Mouse (Mus musculus) layer of hippocampus, adult 8-10 months (tissue): ENCODE measurements around the gene Tle4. TPM values are rescaled to one million over a fixed set of nuclear protein-coding genes. Genes with fewer than 3 reads are reported as not detected.

Experiments used
- DNase-seq, 2 experiments: peaks; one replicate each; pipeline ENCODE4 v3.0.0; 2022; ENCODE audit warnings: low spot score in 2 of 2
- total RNA-seq, 4 experiments: library from RNA; stranded (reverse); gene quantifications; 2 replicates each; pipeline ENCODE4 v1.2.4; 2022

Gene Tle4
- total RNA-seq, 4 experiments from 2014 or later: 42.1 to 45.0 (median 43.4) TPM

GRCm38 (mm10) chr19:14532861-14533260 lies 65.0 kb downstream of the Tle4 start:
- DNase-seq: no peak

- no peak for DNase-seq
Measured at GRCm38 (mm10) chr19:14520098-14520802, 77.6 kb downstream of the Tle4 start.

DNA sequence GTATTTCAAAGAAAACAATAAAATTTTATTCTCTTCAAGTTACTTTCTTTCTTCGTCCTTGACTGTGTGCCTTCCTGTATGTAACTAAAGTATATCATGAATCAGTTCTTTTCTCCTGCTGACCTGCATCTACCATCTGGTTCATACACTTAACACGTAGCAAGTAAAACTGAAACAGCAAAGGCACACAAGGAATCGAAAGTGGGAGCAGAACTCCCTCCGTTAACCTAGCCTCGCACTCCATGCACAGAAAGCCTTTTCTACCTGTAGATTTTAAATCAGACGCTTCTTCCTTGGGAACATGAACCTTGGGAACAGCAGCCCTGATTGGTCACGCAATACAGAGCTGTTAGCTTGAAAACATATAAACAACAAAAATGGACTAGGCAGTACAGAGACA lies 78.7 kb downstream of the Tle4 start:
- no peak for DNase-seq

- DNase-seq: no peak
Measured at GRCm38 (mm10) chr19:14518438-14519044, 79.3 kb downstream of the Tle4 start.

- no peak for DNase-seq
Measured at GRCm38 (mm10) chr19:14516420-14516819, 81.4 kb downstream of the Tle4 start.

GRCm38 (mm10) chr19:14508819-14509218 lies 89.0 kb downstream of the Tle4 start:
- DNase-seq: no peak

- no peak for DNase-seq
Measured at GRCm38 (mm10) chr19:14507911-14508310, 89.9 kb downstream of the Tle4 start.

DNA sequence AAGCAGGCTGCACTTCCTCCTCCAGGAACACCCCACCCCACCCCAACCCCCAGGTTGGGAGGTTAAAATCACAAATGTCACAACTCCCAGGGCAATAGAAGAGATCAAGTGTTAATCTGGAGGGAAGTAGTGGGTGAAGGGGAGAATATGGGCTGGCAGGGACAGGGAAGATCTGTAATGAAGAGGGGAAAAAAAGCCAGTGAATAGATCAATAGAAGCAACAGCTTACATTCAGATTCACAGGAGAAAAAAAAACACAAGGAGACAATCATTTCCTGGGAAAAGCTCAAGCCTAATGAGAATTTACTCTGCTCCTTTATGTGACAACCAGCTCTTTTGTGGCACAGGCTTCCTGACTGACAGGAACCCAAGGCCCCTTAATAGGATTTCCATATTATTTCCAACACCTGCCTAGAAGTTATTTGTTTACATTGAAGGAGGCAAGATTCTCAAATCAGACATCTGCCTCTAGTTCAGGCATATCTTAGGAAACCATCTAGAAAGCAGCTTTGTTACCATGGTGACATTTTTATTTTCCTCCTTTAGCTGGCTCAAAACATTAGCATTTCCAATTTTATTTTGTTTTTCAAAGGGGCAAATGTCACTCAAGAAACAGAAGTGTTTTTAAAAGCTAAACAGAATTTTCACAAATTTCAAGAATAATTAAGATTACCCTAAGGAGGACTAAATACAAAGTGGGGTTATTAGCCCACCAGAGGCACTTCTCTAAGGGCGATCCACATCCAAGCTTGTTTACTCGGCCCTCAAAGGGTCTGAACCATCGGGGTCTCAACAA lies 90.8 kb downstream of the Tle4 start:
- DNase-seq: no peak

- DNase-seq: no peak
Measured at GRCm38 (mm10) chr19:14505885-14506548, 91.8 kb downstream of the Tle4 start.

DNA sequence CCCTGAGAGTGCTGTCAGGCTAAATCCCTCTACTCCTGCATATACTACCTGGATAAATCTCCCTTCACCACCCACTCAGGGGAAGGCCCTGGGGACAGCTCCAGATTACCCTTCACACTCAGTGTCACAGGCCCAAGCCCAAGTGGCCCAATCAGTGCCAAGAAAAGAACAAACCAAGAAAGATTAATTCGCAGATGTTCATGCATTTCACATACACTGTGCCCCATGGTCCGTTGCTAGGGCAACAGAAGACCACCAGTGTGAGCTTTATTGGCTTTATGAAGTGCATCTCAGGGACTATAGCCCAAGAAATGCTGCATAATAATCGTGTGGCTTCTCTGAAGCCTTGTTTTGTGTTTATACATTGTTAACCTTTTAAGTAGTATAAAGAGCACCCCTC lies 92.5 kb downstream of the Tle4 start:
- DNase-seq: no peak

DNA sequence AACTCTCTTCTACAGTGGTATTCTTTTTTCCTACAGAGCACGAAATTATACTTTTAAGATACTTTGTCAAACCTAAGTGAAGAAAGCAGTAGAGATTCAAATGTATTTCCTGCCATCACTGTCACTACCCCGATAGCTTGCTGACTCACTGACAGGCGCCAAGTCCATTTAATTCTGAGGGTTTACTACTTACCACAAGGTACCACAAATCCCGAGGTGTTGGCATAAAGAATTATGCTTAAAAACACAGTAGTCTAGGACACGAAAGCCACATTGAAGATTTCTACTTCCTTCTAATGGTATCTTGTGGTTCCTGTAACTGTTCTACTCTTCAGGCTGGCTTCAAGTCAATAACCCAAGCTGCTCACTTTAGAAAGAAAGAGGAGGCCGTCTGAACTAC lies 94.0 kb downstream of the Tle4 start:
- no peak for DNase-seq

- no peak for DNase-seq
Measured at GRCm38 (mm10) chr19:14502234-14502633, 95.6 kb downstream of the Tle4 start.

GRCm38 (mm10) chr19:14499835-14500425 lies 97.9 kb downstream of the Tle4 start:
- no peak for DNase-seq

DNA sequence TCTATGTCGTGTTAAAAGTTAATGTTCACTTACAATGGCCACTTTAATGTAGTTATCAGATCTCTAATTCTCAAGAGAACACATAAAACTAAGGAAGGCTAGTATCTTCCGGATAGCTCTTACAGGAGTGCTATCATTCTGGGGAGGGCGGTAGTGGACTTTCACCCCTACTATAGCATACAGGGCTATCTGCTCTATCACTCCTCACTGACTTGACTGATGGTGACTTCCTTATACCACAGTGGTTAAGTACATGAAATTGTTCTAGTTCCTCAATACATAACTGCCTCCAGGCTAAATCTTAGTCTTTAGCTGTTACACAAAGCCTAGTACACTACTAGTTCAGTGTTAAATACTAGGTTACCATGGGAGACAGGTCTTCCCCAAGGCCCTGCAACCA lies 104.8 kb downstream of the Tle4 start:
- DNase-seq: no peak

- DNase-seq: no peak
Measured at GRCm38 (mm10) chr19:14487180-14487579, 110.7 kb downstream of the Tle4 start.

GRCm38 (mm10) chr19:14485176-14485575 lies 112.7 kb downstream of the Tle4 start:
- peak; percentile 46 to 62 for DNase-seq

GRCm38 (mm10) chr19:14482562-14483138 lies 115.2 kb downstream of the Tle4 start:
- no peak for DNase-seq

GRCm38 (mm10) chr19:14481796-14482561 lies 115.9 kb downstream of the Tle4 start:
- DNase-seq: no peak

DNA sequence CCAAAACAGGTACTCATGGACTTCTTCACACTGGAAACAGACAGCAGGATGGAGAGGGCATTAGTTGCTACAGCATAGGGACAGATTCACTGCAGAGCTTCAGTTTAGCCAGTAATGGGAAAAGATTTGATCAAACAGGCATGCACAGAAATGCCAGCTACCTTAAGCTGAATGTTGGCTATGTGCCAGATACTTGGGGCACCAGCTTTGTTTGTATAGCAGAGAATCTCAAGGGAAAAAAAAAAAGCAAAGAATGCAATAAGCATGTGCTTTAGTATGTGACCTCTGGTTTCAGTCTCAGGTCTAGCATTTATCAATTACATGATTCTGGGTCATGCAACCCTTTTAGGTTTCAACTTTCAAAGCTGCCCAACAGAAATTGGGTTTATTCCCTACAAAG lies 118.1 kb downstream of the Tle4 start:
- no peak for DNase-seq

DNA sequence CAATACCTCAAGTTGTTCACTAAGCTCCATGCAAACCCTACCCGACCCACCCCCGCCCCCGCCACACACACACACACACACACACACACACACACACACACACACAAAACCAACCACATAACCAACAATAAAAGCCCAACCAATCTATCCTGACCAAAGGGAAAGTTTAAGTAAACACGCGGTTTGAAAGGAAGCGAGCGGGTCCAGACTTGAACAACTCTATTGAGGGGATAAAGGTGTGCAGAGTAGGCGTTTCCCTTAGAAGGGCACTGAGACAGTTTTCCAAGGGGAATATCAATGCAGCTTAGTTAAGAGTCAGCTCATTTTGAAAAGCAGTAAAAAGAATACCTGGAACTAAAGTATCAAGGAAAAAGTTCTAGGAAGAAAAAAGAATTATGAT lies 128.5 kb downstream of the Tle4 start:
- DNase-seq: no peak
